Mouse (Mus musculus) bone marrow, adult 2 months (tissue): ENCODE measurements around the gene Srcin1. TPM values are rescaled to one million over a fixed set of nuclear protein-coding genes. Genes with fewer than 3 reads are reported as not detected.
A peak's percentile ranks its signal among the peaks of the same experiment; 100 is the strongest.

Experiments
- H3K27ac ChIP-seq: fragments of 200-500 bp; 2 replicates; pipeline ENCODE4 v1.5.1; 2012; ENCODE audit warnings: low read depth, mild to moderate bottlenecking, control low read depth, inconsistent platforms, low read length; ENCODE audit not compliant: control insufficient read depth, poor library complexity, insufficient read depth
- H3K4me1 ChIP-seq: fragments of 200-500 bp; 2 replicates; pipeline ENCODE4 v1.6.1; 2011; ENCODE audit warnings: low read length; ENCODE audit not compliant: control insufficient read depth, insufficient read depth
- H3K4me3 ChIP-seq: fragments of 200-500 bp; replicated peaks from 2 replicates; pipeline ENCODE3; 2011; ENCODE audit warnings: mild to moderate bottlenecking, low read depth, low read length, control low read depth; ENCODE audit not compliant: control insufficient read depth
- CTCF ChIP-seq: fragments of 200-500 bp; IDR thresholded peaks from 2 replicates; pipeline ENCODE4 v1.5.1; 2011; ENCODE audit warnings: low read length, control low read depth; ENCODE audit not compliant: control insufficient read depth, insufficient read depth
- POLR2A ChIP-seq: fragments of 200-500 bp; IDR thresholded peaks from 2 replicates; pipeline ENCODE4 v1.6.1; 2011; ENCODE audit warnings: low read depth, mild to moderate bottlenecking, control low read depth, low read length, borderline replicate concordance; ENCODE audit not compliant: control insufficient read depth
- WGBS: fragments of 180-500 bp; shearing (Covaris S2); methylation state at CpG from one replicate; pipeline ENCODE4 v1.1.7; 2018; 5-methylcytosine and 5-hydroxymethylcytosine counted together
- polyA plus RNA-seq: library from polyadenylated mRNA; stranded (reverse); fragments of >200 nt; gene quantifications from 2 replicates; pipeline ENCODE4 v1.2.4, GENCODE M21; 2011; ENCODE audit warnings: low replicate concordance; ENCODE audit not compliant: missing spikeins, insufficient read depth, insufficient read length

Gene Srcin1
- polyA plus RNA-seq, 1 experiment, result 0.57 TPM

DNA sequence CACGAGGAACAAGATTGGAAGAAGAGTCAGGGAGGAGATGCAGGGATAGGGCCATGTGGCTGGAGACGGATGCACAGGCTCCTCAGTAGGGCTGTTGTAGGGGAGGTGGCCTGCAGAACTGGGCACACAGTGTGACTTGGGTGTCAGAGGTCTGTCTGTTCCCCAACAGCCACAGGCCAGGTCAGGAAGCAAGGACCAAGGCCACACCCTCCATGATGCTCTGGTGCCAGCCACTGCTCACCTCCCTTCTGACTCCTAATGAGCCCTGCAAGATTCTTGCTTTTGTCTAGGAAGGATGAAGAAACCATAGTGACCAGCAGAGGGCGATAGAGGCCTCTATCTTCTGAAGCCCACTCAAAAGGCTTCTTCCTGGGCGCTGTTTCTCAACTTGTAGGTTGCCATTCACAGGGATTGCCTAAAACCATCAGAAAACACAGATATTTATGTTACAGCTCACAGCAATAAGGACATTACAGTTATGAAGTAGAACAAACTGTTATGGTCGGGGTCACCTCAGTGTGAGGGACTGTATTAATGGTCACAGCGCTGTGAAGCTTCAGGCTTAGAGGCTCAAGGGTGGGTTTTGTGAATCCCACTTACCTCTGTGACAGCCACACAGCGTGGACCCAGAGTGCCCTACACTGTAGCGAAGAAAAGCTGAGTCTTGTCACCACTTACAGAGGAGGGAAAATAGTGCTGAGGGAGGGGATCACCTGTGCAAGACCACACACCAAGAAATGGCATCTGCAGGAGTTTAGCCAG lies 99.5 kb downstream of the Srcin1 start:
- TF ChIP-seq CTCF, result peak; percentile 51; the same call in 1 of the 2 replicates
- TF ChIP-seq POLR2A, result no peak
- H3K4me3 ChIP-seq, result no peak overlapping the region
- 72% methylated on average over 8 of the region's 8 CpGs for WGBS
- no peak overlapping the region for H3K27ac ChIP-seq
- H3K4me1 ChIP-seq, result no peaks in the 10 kb centered on the region; the same call in none of the 2 replicates

DNA sequence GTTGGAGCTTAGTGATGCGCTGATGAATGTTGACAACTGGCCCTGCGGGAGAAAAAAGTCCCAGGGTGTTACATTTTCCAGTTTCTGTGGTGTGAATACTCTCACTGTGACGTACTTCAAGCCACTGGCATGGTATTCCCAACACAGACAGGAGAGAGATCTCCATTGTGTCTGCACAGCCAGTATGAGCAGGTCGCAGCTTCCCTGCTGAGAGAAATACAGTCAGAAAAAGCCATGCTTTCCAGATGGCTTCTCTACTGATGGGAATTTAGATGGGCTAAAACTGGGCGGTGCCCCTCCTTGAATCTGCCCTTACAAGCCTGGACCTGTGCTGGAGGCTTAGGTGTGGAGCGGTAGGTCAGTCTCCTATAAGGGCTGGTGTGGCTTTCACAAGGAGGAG lies 104.7 kb downstream of the Srcin1 start:
- H3K27ac ChIP-seq, result no peak overlapping the region
- H3K4me3 ChIP-seq, result no peak overlapping the region
- 95% methylated on average over 6 of the region's 6 CpGs for WGBS
- TF ChIP-seq CTCF (no peak), POLR2A (no peak)
- no peaks in the 10 kb centered on the region for H3K4me1 ChIP-seq

DNA sequence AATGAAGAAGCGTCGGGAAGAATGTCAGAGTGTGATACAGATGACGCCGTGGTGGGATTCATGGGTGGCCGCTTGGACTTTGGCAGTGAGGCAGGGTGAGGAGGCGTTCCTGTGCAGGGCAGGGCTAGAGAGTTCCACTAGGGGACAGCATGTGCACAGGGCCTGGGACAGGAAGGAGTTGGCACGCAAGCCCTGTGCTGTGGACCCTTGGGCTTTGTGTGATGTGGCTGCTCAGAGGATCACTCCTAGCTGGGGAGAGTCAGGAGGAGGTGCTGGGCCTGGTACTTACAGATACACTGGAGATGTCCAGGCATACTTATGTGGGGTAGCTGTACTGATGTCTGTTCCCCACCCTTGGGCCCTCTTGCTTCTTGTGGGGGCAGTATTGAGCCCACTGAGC lies 106.2 kb downstream of the Srcin1 start:
- TF ChIP-seq CTCF, result no peak
- TF ChIP-seq POLR2A, result no peak
- 97% methylated on average over 7 of the region's 7 CpGs for WGBS

DNA sequence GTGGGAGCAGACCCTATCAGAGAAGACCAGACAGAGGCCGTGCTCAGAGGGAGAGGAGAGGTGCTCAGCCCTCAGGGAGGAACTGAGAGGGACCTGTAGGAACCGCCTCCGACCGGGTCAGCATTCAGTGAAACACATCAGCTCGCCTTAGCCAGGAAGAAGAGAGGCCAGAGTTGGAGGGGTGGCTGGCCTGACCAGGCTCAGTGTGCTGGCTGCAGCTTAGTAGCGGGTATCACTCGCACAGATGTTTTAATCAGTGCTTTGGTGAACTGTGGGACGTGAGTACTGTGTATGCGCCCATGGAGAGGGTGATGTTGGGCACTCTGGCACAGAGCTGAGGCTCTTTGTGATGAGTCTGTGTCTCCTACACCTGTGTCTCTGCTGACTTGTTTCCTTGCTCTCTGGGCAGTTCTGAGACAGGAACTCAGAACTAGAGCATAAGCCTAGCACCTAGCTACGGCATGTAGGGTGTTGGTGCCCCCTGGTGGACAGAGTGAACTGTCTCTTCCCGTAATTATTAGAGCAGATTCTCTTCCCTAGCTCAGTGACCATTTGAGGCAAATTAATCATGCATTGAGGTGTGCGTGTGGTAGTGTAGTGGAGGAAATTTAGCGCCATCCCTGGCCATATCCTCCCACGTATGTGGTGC lies 107.2 kb downstream of the Srcin1 start:
- WGBS, result 61% methylated on average over 14 of the region's 14 CpGs
- TF ChIP-seq POLR2A, result no peak
- TF ChIP-seq CTCF, result peak; percentile 99
- Histone ChIP-seq H3K27ac (no peak overlapping the region), H3K4me1 (no peaks in the 10 kb centered on the region), H3K4me3 (no peak overlapping the region)

More for the DNA sequence above, 106.2 kb downstream of the Srcin1 start:
- H3K4me3 ChIP-seq, result no peak overlapping the region
- H3K4me1 ChIP-seq, result no peaks in the 10 kb centered on the region
- no peak overlapping the region for H3K27ac ChIP-seq

GRCm38 (mm10) chr11:97466444-97467160 lies 109.4 kb downstream of the Srcin1 start:
- 89% methylated on average over 10 of the region's 10 CpGs for WGBS
- no peak for TF ChIP-seq POLR2A
- TF ChIP-seq CTCF, result no peak
- Histone ChIP-seq H3K4me1 (no peaks in the 10 kb centered on the region), H3K27ac (no peak overlapping the region), H3K4me3 (no peak overlapping the region)

DNA sequence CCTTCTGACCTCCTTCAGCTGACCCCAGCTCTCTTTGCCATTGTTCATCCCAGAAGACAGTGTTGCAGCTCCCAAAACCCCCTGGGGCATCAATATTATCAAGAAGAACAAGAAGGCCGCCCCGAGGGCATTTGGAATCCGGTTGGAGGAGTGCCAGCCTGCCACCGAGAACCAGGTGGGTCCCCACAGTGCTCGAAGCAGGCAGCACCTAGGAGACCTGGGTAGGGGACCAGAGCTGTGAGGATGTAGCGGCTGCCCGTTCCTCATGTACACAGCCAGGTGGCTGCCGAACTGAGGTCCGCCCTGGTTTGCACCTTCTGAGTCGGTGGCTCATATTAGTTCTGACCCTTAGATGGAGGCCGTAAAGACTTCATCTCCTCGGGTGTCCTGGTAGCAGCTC lies 110.0 kb downstream of the Srcin1 start:
- H3K4me3 ChIP-seq, result no peak overlapping the region
- TF ChIP-seq CTCF (no peak), POLR2A (no peak)
- H3K4me1 ChIP-seq, result no peaks in the 10 kb centered on the region
- whole genome bisulfite sequencing, result 89% methylated on average over 12 of the region's 12 CpGs
- no peak overlapping the region for H3K27ac ChIP-seq

- TF ChIP-seq POLR2A (no peak), CTCF (no peak)
- H3K4me3 ChIP-seq, result no peak overlapping the region
- 91% methylated on average over 4 of the region's 4 CpGs for WGBS
- H3K27ac ChIP-seq, result no peak overlapping the region
- no peaks in the 10 kb centered on the region for H3K4me1 ChIP-seq
Observed at GRCm38 (mm10) chr11:97463991-97464390, 112.0 kb downstream of the Srcin1 start.

- 94% methylated on average over 33 of the region's 33 CpGs for WGBS
- Histone ChIP-seq H3K4me3 (no peak overlapping the region), H3K4me1 (no peaks in the 10 kb centered on the region), H3K27ac (no peak overlapping the region)
- TF ChIP-seq POLR2A (no peak), CTCF (no peak)
Observed at GRCm38 (mm10) chr11:97463166-97463565, 112.8 kb downstream of the Srcin1 start.
